Mouse (Mus musculus) adrenal gland, adult (tissue): ENCODE data around the gene Olfr303.
"Not testable (repeated sequence)": the region's sequence is repeated elsewhere in the genome, so short reads cannot be mapped to it uniquely, and the experiment has no call there.

Experiments used
- DNase-seq, 2 experiments: peaks; one replicate each; pipeline ENCODE4 v3.0.0; 2022 to 2023; ENCODE audit warnings: low spot score in 1 of 2; ENCODE audit not compliant: inconsistent age in 2 of 2

The Olfr303 gene

DNA sequence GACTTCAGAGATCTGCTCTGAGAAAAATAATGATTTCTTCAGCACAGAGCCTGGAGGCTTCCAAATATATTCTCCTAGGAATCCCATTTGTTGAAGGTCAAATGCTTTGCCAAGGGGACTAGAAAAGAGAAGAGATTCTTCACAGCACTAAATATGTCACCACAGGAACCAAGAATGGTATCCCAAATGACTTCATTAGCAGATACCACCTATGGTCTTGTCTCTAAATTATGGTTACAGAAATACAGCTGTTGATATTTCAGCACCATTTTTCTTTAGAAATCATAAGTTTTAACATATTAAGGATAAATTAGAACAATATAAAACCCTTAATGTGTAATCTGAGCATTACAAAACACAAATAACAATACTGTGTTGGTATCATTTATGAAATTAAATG lies at the start of gene Olfr303:
Olfr303 (minus strand) TSS at position 101 of the 400 bp plus-strand sequence.
- DNase-seq: no peak

- no peak for DNase-seq
Observed at GRCm38 (mm10) chr7:86403546-86403945, 6.0 kb upstream of the Olfr303 start, which contains the start of gene Olfr301. Olfr301 (plus strand) TSS chr7:86403846.

- DNase-seq: no peak
Observed at GRCm38 (mm10) chr7:86386558-86386957, 11.0 kb downstream of the Olfr303 start, which contains the start of gene Olfr304. Olfr304 (minus strand) TSS chr7:86386658.

DNA sequence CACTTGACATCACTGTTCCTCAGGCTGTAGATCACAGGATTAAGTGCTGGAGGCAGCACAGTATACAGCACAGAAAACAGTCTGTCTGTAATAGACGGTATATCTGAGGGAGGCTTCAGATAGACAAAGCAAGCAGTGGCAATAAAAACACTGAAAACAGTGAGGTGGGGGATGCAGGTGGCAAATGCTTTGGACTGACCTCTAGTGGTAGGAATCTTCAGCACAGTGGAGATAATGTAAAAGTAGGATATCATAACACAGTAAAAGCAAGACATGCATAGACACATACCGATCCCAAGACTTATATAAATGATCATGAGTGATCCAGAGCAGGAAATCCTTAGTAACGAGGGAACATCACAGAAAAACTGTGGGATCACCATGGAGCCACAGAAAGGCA lies 11.8 kb downstream of the Olfr303 start:
- no peak for DNase-seq

DNA sequence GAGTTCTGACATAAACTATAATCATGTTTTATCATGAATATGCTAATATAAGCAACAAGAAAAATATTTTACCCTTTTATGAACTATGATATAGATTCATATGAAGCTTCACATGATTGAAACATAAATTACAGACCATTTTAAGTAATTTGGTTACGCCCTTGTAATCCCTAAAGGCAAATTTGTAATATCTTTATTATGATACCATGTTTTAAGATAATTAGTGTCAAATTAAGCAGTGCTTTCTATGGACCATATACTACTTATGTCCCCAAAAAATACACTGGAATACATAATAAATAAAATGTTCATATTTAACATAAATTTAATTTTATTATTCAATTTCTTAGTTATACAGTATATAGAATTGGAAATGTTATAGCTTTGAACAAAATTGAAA lies 30.8 kb downstream of the Olfr303 start, which contains the start of gene Olfr305:
Olfr305 (minus strand) TSS at position 101 of the 400 bp plus-strand sequence.
- no peak for DNase-seq

DNA sequence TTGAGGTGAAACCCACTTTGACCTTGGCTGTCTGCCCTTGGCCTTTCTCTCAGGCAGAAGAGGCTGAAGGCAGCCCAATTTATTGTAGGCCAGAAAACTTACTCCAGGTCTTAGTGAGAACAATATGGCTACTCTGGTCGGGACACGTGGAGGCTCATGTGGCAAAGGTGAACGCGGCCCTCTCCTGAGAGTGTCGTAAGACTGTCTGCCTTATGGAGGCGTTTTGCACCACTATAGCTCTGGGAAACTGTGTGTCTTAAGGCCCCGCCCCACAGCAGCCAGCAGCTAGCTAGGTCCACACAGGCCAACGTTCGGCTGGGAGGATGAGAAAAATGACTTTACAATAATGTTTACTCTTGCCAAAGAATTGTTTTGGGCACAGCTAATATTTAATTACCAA lies 51.3 kb downstream of the Olfr303 start:
- not testable (repeated sequence) for DNase-seq

DNA sequence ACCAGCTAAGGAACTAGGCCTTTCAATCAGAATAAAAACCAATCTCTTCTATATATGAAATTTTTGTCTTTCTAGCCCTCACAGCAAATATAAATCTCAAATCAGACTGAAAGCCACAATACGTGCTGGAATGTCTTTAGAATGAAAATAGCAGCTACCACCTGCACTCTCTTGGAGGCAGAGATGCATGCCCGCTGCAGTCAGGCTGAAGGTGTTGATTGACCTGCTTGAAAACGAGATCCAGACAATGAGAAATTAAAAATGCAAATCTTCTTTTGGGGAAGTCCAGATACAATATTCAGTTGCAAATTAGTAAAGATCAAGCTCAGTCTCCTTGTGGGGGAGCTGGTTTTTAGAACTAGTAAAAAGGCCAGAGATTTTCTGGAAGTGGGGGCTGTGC lies 53.3 kb downstream of the Olfr303 start:
- no peak for DNase-seq

DNA sequence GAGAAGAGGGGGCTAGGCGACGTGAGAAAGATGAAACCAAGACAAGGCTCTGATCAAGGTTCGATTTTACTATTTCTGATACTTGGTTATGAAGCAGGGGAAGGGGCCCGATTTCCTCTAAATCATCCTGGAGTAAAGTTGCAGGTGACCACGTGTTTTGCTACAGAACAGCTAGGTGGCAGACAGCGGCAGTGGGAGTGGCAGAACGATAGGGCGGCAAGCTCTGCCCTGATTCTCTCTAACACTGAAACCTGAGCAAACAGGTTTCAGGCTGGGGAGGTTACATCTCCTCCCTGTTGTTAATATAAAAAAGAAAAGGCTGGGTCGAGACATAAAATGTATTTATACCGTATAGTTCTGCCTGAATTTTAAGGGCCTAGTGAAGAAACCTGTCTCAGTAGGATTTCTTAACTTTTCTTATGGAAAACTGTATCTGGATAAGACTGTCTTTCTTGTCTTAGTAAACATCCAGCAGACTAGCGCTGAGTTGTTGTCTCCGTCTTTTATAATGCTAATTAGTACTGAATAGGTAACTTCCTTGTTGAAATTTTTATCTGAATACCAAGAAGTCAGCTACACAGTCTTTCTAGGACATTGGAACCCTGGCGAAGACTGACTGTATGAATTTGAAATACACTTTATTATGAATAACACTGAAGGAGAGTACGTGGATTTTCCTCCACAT lies 54.6 kb downstream of the Olfr303 start:
- no peak for DNase-seq
